Mouse (Mus musculus): Measurements from ENCODE around the gene Gins2. TPM values are rescaled to one million over a fixed set of nuclear protein-coding genes. Genes with fewer than 3 reads are reported as not detected.
A peak's percentile ranks its signal among the peaks of the same experiment; 100 is the strongest.

The Gins2 gene
- polyA plus RNA-seq, 1 experiment from 2014 or later = 22.0 TPM

DNA sequence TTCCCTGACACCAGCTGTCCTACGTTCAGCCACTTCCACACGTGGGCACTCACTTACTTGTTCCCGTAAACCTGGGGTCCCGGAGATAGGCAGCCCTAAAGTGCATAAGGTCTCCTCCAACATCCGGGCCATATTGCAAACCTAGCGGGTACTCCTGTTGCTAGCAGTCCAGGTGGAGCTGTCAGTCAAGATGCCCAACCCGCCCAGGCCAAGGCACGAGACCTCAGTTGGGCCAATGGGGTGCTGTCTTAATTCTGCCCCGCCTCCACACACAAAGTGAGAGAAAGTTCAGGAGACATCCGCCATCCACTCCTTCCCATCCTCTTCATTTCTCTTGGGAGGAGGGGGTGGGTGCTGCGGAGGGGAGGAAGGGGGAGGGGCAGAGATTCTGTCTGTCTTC is 37.4 kb upstream of the Gins2 start:
- H3K27ac ChIP-seq (ENCODE audit: low read depth, low read length) = no peak overlapping the region
- no peak for ATAC-seq
- WGBS = 68% methylated on average over 11 of the region's 11 CpGs

DNA sequence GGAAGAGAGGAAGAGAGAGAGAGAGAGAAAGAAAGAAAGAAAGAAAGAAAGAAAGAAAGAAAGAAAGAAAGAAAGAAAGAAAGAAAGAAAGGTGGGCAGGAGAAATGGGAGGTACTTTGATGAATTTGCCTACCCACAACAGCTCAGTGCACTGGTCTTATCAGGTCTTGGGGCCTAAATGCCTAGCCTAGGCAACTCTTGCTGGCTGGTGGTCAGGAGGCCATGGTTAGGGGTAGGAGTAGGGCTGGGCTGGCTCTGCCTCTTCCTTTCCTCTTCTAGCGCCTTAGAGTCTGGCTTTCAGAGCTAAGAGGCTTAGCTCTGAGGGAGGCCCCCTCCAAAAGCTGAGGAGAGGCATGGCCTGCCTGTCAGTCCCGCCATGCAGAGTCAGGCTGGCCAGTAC is 34.5 kb upstream of the Gins2 start:
- H3K36me3 ChIP-seq (ENCODE audit: control insufficient read depth, insufficient read depth, low read length) = no peaks in the 10 kb centered on the region
- no peaks in the 10 kb centered on the region for H3K9me3 ChIP-seq (ENCODE audit: control insufficient read depth, low read length)
- H3K4me3 ChIP-seq (ENCODE audit: low read length) = no peak overlapping the region
- no peaks in the 10 kb centered on the region for H3K27me3 ChIP-seq (replicated peaks; ENCODE audit: control insufficient read depth, insufficient read depth, low read length)
- 40% methylated on average over 2 of the region's 2 CpGs for whole genome bisulfite sequencing
- no peak for ATAC-seq
- H3K4me2 ChIP-seq (ENCODE audit: low read length) = no peak overlapping the region
- H3K27ac ChIP-seq (ENCODE audit: low read depth, low read length) = no peak overlapping the region
- peaks cover 2% of the 10 kb centered on the region; the same call in 1 of the 2 replicates for H3K4me1 ChIP-seq (ENCODE audit: control insufficient read depth, insufficient read depth, low read depth, low read length)
- no peak overlapping the region for H3K9ac ChIP-seq (ENCODE audit: low read depth, low read length)

More for the DNA sequence above, 37.4 kb upstream of the Gins2 start:
- no peak overlapping the region for H3K9ac ChIP-seq (ENCODE audit: low read depth, low read length)
- H3K4me3 ChIP-seq (ENCODE audit: low read length) = no peak overlapping the region
- H3K4me2 ChIP-seq (ENCODE audit: low read length) = no peak overlapping the region
- H3K36me3 ChIP-seq (ENCODE audit: control insufficient read depth, insufficient read depth, low read length) = no peaks in the 10 kb centered on the region
- H3K4me1 ChIP-seq (ENCODE audit: control insufficient read depth, insufficient read depth, low read depth, low read length) = no peaks in the 10 kb centered on the region
- no peaks in the 10 kb centered on the region for H3K9me3 ChIP-seq (ENCODE audit: control insufficient read depth, low read length)
- no peaks in the 10 kb centered on the region; the same call in 1 of the 2 replicates for H3K27me3 ChIP-seq (replicated peaks; ENCODE audit: control insufficient read depth, insufficient read depth, low read length)

DNA sequence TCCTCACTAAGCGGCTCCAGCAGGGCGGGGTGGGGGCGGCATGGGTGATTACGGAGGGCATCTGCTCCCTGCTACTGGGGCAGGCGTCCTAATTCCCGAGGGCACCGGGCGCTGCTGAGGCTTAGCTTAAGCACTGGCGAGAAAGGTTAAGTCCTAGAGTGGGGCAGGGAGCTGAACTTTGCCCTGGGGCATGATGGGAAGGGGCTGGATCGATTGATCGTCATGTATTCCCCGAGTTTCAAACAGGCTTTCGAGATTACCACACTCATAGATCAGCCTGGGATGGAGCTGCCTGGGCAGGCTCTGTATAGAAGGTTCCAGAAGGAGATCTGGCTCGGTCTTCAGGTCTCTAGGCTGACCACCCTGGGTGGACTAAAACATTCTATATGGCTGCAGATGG is 33.1 kb upstream of the Gins2 start:
- no peaks in the 10 kb centered on the region for H3K9me3 ChIP-seq (ENCODE audit: control insufficient read depth, low read length)
- H3K4me1 ChIP-seq (ENCODE audit: control insufficient read depth, insufficient read depth, low read depth, low read length) = peaks cover 9% of the 10 kb centered on the region
- H3K4me2 ChIP-seq (ENCODE audit: low read length) = no peak overlapping the region
- no peak overlapping the region for H3K27ac ChIP-seq (ENCODE audit: low read depth, low read length)
- 78% methylated on average over 14 of the region's 14 CpGs for WGBS
- H3K9ac ChIP-seq (ENCODE audit: low read depth, low read length) = no peak overlapping the region
- H3K4me3 ChIP-seq (ENCODE audit: low read length) = no peak overlapping the region
- ATAC-seq = no peak
- H3K36me3 ChIP-seq (ENCODE audit: control insufficient read depth, insufficient read depth, low read length) = no peaks in the 10 kb centered on the region
- no peaks in the 10 kb centered on the region for H3K27me3 ChIP-seq (replicated peaks; ENCODE audit: control insufficient read depth, insufficient read depth, low read length)

DNA sequence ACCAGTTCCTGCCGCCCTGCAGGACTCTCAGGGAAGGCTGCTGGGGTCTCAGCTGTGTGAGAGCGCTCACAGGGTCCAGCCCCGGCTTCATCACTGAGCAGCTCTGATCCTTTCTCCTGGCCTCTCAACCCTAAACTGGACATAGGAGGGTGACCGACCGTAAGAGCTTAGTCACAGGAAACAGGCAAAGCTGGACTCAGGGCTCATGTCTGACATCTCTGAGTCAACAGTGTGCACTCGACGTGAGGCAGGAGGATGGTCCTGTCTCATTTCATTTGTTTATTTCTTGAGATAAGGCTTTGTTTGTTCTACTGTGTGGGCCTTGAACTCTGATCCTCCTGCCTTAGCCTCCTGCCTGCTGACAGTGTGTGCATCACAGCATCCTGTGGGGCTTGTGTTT is 31.3 kb upstream of the Gins2 start:
- Histone ChIP-seq H3K4me1 (ENCODE audit: control insufficient read depth, insufficient read depth, low read depth, low read length) (peaks cover 15% of the 10 kb centered on the region), H3K27me3 (replicated peaks; ENCODE audit: control insufficient read depth, insufficient read depth, low read length) (no peaks in the 10 kb centered on the region), H3K9ac (ENCODE audit: low read depth, low read length) (no peak overlapping the region), H3K27ac (ENCODE audit: low read depth, low read length) (no peak overlapping the region), H3K4me3 (ENCODE audit: low read length) (no peak overlapping the region), H3K4me2 (ENCODE audit: low read length) (no peak overlapping the region), H3K36me3 (ENCODE audit: control insufficient read depth, insufficient read depth, low read length) (no peaks in the 10 kb centered on the region), H3K9me3 (ENCODE audit: control insufficient read depth, low read length) (no peaks in the 10 kb centered on the region)
- 65% methylated on average over 7 of the region's 7 CpGs for WGBS
- no peak for ATAC-seq

DNA sequence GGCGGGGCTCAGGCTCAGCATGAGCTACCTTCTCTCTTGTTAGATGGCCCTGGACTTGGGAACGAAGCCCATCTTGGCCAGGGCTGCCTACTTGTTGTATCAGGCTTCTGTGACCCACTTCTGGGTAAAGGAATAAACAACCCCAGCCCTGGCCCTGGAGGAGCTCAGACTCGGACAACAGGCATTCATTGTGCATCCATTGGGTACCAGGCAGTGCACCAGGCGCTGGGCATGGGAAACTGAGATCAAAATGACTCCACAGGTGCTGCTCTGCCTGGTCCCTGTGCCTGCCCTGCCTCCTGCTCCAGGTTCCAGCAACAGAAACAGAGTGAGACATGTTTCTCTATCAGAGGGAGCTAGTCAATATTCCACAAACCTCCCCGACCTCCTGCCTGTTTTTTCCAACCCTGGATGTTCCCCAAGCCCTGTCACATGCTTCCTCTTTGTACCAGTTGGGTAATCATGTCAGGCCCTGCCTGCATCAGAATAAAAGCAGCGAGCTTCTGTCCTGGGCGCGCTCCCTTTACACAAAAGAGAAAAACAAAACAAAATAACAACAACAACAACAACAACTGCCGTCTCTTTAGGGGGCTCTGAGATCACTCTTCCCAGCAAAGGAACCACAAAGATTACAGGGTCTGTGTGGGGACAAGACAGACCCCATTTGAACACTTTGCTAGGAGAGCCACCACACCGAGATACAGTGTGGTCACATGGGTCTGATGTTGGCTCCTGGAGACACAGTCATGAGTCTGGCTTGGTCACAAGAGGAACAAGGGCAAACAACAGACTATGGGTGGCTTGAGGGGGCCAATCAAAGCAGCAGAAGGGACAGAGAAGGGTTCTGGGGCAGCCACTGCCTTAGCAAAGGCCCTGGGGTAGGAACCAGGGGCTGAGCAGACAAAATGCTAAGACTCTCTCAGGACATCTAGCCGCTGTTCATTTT is 30.4 kb upstream of the Gins2 start:
- Histone ChIP-seq H3K4me2 (ENCODE audit: low read length) (no peak overlapping the region), H3K9ac (ENCODE audit: low read depth, low read length) (no peak overlapping the region), H3K4me1 (ENCODE audit: control insufficient read depth, insufficient read depth, low read depth, low read length) (peaks cover 15% of the 10 kb centered on the region), H3K4me3 (ENCODE audit: low read length) (no peak overlapping the region), H3K36me3 (ENCODE audit: control insufficient read depth, insufficient read depth, low read length) (no peaks in the 10 kb centered on the region), H3K27me3 (replicated peaks; ENCODE audit: control insufficient read depth, insufficient read depth, low read length) (no peaks in the 10 kb centered on the region), H3K9me3 (ENCODE audit: control insufficient read depth, low read length) (no peaks in the 10 kb centered on the region), H3K27ac (ENCODE audit: low read depth, low read length) (no peak overlapping the region)
- no peak for ATAC-seq
- 66% methylated on average over 11 of the region's 11 CpGs for WGBS

DNA sequence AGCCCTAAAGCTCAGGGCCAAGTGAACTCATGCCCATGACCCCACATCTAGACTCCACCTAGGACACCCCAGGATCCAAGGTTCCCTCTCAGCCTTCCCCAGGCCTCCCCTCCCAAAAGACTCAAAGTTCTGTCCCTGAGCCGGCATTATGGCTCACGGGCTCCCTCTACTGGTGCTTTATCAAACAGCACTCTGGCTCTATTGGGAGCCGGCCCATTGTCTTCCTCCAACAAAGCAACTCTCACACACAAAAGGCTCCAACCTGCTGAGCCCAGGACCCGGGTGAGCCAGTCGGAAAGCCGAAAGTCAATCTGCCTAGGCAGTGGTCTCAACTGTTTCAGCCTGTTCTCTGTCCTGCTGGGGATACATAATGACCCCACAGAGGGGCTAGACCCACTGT is 29.0 kb upstream of the Gins2 start:
- WGBS = 0% methylated on average over 6 of the region's 6 CpGs
- H3K4me2 ChIP-seq (ENCODE audit: low read length) = peak overlapping the region; percentile 16; the same call in 1 of the 2 replicates
- no peaks in the 10 kb centered on the region for H3K9me3 ChIP-seq (ENCODE audit: control insufficient read depth, low read length)
- no peak overlapping the region for H3K27ac ChIP-seq (ENCODE audit: low read depth, low read length)
- no peaks in the 10 kb centered on the region for H3K36me3 ChIP-seq (ENCODE audit: control insufficient read depth, insufficient read depth, low read length)
- H3K27me3 ChIP-seq (replicated peaks; ENCODE audit: control insufficient read depth, insufficient read depth, low read length) = no peaks in the 10 kb centered on the region
- peak; percentile 26 for ATAC-seq
- H3K9ac ChIP-seq (ENCODE audit: low read depth, low read length) = no peak overlapping the region; the same call in 1 of the 2 replicates
- H3K4me1 ChIP-seq (ENCODE audit: control insufficient read depth, insufficient read depth, low read depth, low read length) = peaks cover 15% of the 10 kb centered on the region
- no peak overlapping the region for H3K4me3 ChIP-seq (ENCODE audit: low read length)

DNA sequence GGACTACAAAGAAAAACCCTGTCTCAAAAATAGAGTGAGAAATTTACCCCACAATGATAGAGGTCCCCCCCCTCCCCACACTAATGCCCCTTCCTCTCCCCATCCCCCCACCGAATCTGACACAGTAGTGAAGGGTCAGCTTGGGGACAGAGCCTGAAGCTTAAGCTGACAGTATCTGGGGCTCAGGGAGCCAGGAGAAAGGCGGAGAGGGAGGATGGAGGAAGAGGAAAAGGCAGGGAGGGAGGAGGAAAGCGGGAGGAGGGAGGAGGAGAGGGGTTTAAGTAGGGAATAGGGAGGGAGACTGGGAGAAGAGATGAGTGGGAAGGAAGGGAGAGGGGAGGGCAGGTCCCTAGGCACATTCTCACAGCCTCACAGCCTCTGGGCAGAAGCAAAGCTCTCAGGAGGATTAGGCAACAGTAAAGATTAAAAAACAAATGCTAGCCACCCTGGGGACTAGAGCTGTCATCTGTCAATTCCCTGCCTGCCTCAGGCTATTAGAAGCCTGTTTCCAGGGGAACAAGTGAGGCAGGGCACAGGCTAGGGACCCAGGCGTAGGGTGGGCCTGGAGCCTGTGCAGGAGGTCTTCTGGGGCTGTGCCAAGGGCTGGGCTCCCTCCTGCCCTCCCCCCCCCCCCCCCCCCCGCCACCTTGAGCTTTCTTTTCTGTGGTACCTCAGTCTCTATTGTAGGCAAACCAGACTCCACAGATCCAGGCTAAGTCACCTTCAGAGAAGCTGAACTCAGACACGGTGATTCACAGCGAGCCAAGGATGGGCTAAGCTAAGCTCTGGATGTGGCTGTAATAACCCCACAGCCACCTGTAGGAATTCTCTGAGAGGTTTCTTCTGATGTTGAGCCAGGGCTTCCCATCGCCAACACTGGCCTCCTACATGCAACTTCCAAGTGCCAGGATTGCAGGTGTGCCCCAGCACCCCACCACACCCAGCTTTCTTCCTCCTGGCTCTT is 27.8 kb upstream of the Gins2 start:
- Histone ChIP-seq H3K9ac (ENCODE audit: low read depth, low read length) (no peak overlapping the region), H3K36me3 (ENCODE audit: control insufficient read depth, insufficient read depth, low read length) (no peaks in the 10 kb centered on the region), H3K27ac (ENCODE audit: low read depth, low read length) (0 out of 2 replicates have a peak overlapping the region, but pooled peaks have one; percentile 13), H3K27me3 (replicated peaks; ENCODE audit: control insufficient read depth, insufficient read depth, low read length) (no peaks in the 10 kb centered on the region), H3K4me1 (ENCODE audit: control insufficient read depth, insufficient read depth, low read depth, low read length) (peaks cover 15% of the 10 kb centered on the region), H3K9me3 (ENCODE audit: control insufficient read depth, low read length) (no peaks in the 10 kb centered on the region), H3K4me3 (ENCODE audit: low read length) (no peak overlapping the region), H3K4me2 (ENCODE audit: low read length) (no peak overlapping the region)
- peak; percentile 48 for ATAC-seq
- WGBS = 21% methylated on average over 8 of the region's 8 CpGs

DNA sequence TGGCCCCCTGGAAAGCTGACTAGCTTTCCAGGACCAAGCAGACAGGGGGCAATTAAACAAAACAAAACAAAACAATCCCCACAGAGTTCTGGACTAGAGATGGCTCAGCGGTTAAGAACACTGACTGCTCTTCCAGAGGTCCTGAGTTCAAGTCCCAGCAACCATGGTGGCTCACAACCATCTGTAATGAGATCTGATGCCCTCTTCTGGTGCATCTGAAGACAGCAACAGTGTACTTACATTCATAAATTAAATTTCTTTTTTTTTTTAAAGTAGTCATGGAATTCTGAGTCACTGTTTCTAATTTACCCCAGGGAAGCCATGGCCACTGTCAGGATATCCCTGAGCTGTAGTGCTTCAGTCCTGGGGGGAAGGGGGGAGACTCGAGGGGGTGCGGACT is 25.4 kb upstream of the Gins2 start:
- Histone ChIP-seq H3K36me3 (ENCODE audit: control insufficient read depth, insufficient read depth, low read length) (no peaks in the 10 kb centered on the region), H3K4me2 (ENCODE audit: low read length) (no peak overlapping the region), H3K27ac (ENCODE audit: low read depth, low read length) (no peak overlapping the region), H3K9ac (ENCODE audit: low read depth, low read length) (no peak overlapping the region), H3K4me1 (ENCODE audit: control insufficient read depth, insufficient read depth, low read depth, low read length) (peaks cover 15% of the 10 kb centered on the region), H3K4me3 (ENCODE audit: low read length) (no peak overlapping the region), H3K9me3 (ENCODE audit: control insufficient read depth, low read length) (no peaks in the 10 kb centered on the region), H3K27me3 (replicated peaks; ENCODE audit: control insufficient read depth, insufficient read depth, low read length) (no peaks in the 10 kb centered on the region; the same call in 1 of the 2 replicates)
- 89% methylated on average over 3 of the region's 3 CpGs for WGBS
- no peak for ATAC-seq

DNA sequence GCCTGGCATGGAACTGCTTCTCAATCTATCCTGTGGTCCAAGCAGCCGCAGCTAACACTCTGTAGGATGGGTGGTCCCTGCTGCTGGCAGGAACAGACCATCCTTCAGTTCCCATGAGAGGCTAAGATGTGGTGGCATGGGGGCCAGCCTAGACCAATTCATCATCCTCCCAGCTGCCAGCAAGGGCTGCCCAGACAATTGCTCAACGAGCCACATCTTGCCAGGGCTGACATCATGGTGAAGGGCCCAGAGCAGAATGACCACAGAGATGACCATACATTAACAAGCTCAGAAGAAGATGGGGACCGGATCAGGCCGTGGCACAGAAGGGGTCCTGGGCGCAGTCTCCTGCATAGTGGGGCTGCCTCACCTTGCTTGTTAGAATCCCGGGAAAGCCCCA is 21.7 kb upstream of the Gins2 start:
- no peaks in the 10 kb centered on the region for H3K4me1 ChIP-seq (ENCODE audit: control insufficient read depth, insufficient read depth, low read depth, low read length)
- no peak overlapping the region for H3K4me2 ChIP-seq (ENCODE audit: low read length)
- no peak overlapping the region for H3K4me3 ChIP-seq (ENCODE audit: low read length)
- 79% methylated on average over 6 of the region's 6 CpGs for WGBS
- no peaks in the 10 kb centered on the region for H3K9me3 ChIP-seq (ENCODE audit: control insufficient read depth, low read length)
- ATAC-seq = no peak
- no peaks in the 10 kb centered on the region for H3K36me3 ChIP-seq (ENCODE audit: control insufficient read depth, insufficient read depth, low read length)
- no peak overlapping the region for H3K27ac ChIP-seq (ENCODE audit: low read depth, low read length)
- no peak overlapping the region for H3K9ac ChIP-seq (ENCODE audit: low read depth, low read length)
- no peaks in the 10 kb centered on the region; the same call in 1 of the 2 replicates for H3K27me3 ChIP-seq (replicated peaks; ENCODE audit: control insufficient read depth, insufficient read depth, low read length)

All from hindbrain, embryonic 16.5 days (tissue).